Mouse (Mus musculus): ENCODE data around the gene Fam229a.
"Not testable (repeated sequence)": the region's sequence is repeated elsewhere in the genome, so short reads cannot be mapped to it uniquely, and the experiment has no call there.

Gene Fam229a

GRCm38 (mm10) chr4:129513891-129514290, 22.9 kb downstream of the Fam229a start:
- in situ Hi-C loops (cut with MboI; ENCODE audit: unreplicated experiment in 2 of 2): no loop called here

DNA sequence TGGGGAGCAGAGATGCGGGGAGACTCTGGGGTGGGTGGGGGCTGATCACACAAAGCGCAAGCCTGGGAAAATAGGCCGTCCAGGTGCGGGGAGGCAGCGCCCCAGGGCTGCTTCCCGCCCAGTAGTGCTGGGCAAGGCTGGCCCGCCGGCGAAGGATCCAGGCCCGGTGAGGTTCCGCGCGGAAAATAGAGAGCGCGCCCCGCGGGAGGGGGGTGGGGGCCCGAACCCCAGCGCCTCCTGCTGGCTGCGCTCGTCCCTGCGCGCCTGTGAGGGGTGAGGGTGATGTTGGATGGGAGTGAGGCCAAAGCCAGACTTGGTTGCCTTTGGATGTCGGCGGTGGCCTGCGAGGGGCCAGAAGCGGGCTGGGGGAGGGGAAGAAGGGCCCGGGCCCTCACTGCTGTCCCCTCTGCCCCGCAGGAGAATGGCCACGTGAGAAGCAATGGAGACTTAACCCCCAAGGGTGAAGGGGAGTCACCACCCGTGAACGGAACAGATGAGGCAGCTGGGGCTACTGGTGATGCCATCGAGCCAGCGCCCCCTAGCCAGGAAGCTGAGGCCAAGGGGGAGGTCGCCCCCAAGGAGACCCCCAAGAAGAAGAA, 23.4 kb downstream of the Fam229a start:
- in situ Hi-C loops (cut with MboI; ENCODE audit: unreplicated experiment in 2 of 2): no loop called here

DNA sequence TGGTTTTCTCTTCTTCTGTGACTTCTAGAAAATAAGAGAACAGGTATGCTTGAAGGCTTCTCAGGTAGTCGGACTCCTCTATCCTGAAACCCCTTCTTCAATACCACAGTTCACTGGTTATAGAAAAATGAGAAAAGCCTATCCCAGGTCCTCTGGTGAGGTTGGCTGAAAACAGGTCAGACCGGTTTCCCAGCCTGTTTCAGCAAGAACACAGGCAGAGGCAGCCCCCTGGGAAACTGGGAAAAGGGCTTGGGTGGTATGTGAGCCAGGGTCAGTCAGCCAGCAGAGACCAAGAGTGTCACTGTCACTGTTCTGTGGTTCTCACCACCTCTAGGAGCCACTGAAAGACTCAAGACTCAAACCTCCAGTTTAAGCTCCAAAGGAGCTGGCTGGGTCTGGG, 25.9 kb downstream of the Fam229a start:
- in situ Hi-C loops (cut with MboI; ENCODE audit: unreplicated experiment in 2 of 2): no loop called here

GRCm38 (mm10) chr4:129518519-129518918, 27.5 kb downstream of the Fam229a start:
- in situ Hi-C loops (cut with MboI; ENCODE audit: unreplicated experiment in 2 of 2): no loop called here

DNA sequence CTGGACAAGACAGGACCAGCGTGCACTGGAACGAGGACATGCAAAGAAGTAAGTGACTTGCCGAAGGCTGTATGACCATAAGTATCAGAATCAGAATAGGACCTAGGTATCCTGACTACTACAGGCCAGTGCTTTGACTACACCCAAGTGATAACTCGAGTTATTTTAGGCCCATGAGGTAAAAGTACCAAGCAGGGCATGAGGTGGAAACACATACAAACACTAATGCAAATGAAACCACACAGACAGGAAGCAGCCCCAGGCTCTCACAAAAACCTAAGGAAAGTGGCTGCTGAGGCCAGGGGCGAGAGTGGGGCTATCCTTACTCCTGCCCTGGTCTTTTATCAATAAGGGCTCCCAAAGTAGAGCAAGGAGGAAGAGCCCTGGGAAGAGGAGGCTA, 34.3 kb downstream of the Fam229a start:
- in situ Hi-C loops (cut with MboI; ENCODE audit: unreplicated experiment in 2 of 2): no loop called here

DNA sequence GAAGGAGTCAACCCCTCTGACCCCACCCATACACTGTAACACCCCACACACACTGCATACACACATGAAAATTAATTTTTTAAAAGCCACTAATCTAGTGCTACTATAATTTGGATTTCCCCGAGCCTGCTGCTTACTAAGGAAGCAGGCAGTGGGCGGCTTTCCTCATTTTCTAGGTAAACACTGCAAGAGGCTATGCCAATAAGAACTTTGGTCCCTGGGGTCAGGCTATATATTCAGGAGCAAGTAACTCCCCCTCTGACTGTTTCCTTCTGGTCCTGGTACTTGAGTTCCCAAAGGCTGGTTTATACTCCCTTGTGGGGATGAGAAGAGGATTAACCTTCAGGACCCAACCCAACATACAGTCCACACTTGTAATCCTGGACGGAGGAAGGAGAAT, 34.9 kb downstream of the Fam229a start:
- in situ Hi-C loops (cut with MboI; ENCODE audit: unreplicated experiment in 2 of 2): no loop called here

GRCm38 (mm10) chr4:129528901-129529300, 37.9 kb downstream of the Fam229a start:
- in situ Hi-C loops (cut with MboI; ENCODE audit: unreplicated experiment in 2 of 2): not testable (repeated sequence)

GRCm38 (mm10) chr4:129540012-129540411, 49.0 kb downstream of the Fam229a start:
- in situ Hi-C loops (cut with MboI; ENCODE audit: unreplicated experiment in 2 of 2): no loop called here
